Mouse (Mus musculus): Measurements from ENCODE around the gene Sdr9c7. TPM values are rescaled to one million over a fixed set of nuclear protein-coding genes. Genes with fewer than 3 reads are reported as not detected.

Sdr9c7 gene
- 0.33 and 0.39 TPM in 2 replicates for polyA plus RNA-seq (2015; fragmentation: Nextera tagmentation; extraction: Ambion mirVana)

DNA sequence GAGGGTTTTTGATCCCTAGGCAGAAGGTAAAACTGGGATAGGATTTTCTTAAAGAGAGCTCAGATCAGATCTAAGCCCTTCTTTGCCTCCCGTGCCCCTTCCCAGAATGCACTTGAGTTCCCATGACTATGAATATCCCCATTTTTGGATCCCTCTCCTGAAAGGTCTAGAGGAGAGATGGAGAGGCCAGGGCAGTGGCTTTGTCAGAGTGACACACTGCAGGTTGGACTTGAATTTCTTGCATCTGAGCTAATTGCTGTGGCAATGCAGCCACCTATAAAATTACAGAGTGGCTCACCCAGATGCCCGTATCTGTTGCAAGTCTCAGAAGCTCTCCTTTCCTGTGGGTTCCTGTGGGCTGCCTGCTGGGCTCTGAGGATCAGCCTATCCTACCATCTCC, at the start of gene Sdr9c7:
Gene Sdr9c7 (plus strand): TSS at position 301 of the 400 bp plus-strand sequence.
- no peak for DNase-seq (ENCODE audit: low spot score)

DNA sequence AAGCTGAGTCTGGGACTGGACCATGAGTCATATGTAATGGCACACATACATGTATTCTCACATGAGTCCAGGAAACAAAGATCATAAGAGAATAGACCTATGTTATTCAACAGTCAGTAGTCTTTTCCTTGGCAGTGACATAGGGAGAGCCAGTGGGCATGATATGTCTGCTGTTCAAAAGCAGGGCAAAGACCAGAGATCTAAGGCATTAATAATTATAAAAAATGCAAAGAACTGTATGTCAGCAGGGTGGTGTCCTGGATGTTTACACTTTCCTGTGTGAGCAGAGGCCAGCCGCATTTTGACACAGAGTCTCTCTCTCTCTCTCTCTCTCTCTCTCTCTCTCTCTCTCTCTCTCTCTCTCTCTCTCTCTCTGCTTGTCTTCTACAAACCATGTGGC, 48.7 kb upstream of the Sdr9c7 start, which contains the start of gene Rdh19:
Gene Rdh19 (plus strand): TSS at position 301 of the 400 bp plus-strand sequence.
- no peak for DNase-seq (ENCODE audit: low spot score)

DNA sequence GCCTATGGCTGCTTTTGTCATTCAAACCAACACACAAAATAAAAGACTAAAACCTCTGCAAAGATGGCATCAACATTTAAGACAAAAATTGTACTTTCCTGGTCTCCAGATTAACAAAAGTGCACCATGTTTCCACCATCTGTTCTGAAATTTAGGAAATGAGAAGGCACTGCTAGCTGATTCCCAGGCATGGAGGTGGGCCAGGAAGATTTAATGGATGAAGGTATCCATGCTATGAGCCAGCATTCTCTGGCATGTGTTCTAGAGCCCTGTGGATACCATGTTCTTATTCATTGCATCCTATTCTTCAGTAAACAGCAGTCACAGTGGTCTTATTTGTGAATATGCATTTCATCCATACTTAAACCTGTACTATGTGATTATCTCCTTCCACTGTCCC, 41.9 kb upstream of the Sdr9c7 start:
- DNase-seq (ENCODE audit: low spot score) = no peak

DNA sequence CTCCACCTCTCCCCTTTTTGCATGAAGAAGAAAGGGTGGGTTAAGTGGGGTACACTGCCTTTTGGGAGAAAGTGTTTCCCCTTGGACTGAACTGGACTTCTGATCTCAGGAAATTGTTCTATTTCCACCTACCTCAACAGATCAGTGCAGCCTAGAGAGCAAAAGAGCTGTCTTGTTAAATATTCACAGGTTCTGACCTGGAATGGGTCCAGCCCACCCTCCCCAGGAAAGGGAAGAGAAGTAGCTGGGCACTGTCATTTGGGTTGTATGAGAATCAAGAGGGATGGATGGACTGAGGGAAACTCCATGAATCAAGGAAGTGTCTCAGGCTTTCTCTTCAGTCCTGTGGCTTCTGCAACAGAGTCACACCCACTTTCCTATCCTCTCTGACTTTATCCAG, 33.4 kb upstream of the Sdr9c7 start:
- DNase-seq (ENCODE audit: low spot score) = no peak

DNA sequence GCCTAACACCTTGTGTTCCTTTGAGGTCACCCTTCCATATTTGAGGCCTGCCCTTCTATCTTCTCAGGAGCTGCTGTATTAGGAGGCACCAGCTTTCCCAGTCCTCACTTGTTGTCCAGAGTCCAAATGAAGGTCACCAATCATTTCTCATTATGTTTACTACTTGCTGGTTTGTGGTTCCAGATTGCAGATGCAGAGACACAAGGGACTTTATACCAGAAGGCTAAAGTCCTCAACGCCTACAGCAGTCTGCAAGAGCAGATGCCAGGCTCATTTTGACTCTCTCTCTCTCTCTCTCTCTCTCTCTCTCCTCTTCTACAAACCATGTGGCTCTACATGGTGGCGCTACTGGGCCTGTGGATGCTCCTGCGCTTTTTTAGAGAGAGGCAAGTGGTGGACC, 32.1 kb upstream of the Sdr9c7 start, which contains the start of gene Rdh16f2:
Gene Rdh16f2 (plus strand): TSS at position 243 of the 400 bp plus-strand sequence.
- DNase-seq (ENCODE audit: low spot score) = no peak

DNA sequence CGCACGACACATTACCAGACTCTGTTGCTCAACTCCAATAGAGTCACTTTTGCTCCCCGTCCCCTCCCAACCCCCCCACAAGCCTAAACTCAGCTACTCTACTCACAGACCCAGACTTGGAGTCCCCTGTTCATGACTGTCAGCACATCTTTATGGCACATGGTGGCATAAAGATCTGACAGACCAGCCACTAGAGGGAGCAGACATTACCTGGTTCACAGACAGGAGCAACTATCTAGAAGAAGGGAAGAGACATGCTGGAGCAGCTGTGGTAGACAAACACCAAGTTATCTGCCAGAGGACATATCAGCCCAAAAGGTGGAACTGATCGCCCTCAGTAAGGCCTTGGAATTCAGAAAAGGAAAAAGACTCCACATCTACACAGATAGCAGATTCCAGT, 25.8 kb upstream of the Sdr9c7 start:
- peak; percentile 28 for DNase-seq (ENCODE audit: low spot score)

DNA sequence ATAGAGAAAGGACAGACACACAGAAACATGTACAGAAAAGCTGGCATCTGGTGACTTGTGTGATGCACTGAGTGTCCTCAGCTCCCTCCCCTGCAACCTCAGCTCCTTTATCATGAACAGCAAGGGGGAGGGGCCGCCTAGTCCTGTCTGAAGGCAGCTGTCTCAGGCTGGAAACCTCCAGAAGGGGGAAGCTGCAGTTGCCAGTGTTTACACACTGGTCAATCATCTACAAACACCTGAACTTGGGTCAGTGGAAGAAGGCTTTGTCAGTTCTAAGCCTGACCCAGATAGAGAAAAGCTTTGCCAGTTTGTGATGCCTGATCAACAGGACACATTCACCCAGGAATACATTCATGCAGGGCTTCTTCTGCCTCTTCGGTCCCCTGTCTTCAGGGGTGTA, 20.6 kb upstream of the Sdr9c7 start:
- no peak for DNase-seq (ENCODE audit: low spot score)

DNA sequence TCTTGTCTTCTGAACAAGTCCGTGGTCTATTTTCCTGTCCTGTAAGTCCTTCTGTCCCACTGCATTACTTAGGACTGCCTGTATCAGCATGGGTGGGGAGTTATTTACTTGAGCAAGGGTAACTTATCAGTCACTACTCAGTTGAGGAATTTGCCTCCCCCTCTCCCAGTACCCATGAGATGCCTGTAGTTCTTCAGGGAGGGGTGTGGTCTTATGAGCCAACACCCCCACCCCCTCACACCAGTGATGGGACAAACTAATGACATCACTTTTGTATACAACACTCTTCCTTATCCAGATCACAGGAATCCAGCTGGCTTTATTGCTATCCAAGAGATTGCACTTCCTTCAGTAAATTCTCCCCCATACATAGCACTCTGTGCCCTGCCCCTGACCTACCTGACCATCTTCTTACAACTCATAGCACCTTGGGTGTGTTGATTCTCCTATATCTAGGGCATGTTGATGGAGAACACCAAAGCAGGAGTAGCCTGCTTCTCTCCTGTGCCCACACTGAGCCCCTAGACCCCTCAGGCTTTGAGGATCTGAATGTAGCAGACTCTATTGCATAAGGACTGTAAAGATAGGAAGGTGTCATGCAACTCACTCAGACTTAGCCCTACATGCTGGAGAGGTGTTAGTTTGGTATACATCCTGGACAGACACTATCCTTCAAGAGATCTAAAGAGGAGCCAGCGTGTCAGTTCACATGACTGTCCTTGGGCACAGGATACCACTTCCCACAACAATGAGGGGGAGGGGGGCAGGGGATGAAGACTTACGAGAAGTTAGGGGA, 19.9 kb upstream of the Sdr9c7 start:
- no peak for DNase-seq (ENCODE audit: low spot score)

DNA sequence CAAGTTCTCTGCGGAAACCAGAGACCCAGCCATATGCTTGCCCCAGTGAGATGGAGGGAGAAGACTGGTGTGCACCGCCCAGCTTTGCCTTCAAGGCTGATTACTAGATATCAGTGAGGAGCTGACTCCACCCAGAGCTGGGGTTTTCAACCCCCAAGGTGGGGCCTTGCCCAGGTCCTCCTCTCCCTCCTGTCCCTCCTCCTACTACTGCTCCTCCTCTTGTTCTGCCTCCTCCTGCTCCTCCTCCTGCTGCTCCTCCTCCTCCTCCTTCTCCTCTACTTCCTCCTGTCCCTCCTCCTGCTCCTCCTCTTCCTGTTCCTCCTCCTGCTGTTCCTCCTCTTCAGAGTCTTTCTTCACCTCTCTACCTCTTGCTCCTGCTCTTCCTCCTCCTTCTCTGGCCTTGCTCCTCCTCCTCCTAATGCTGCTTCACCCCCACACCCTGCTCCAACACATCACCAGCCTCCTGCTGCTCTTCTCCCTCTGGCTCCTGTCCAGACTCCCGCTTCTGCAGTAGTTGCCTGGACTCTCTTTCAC, 19.1 kb upstream of the Sdr9c7 start:
- no peak for DNase-seq (ENCODE audit: low spot score)

DNA sequence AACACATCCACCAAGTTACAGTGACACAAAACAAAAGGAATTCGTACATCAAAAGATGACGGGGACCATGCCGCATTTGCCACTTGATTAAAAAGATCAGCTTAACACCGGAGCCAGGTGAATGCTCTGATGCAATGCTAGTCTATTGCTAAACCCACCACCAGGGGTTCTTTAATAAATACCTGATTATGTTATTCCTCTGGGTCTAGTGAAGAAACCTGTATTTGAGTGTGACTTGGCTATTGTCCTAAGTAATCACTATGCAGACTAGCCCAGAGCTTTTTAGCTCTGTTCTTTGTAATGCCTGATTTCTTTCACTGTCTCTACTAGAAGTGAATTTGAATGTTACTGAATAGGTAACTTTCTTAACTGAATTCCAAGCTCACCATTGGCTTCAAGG, 17.3 kb upstream of the Sdr9c7 start:
- DNase-seq (ENCODE audit: low spot score) = no peak

DNA sequence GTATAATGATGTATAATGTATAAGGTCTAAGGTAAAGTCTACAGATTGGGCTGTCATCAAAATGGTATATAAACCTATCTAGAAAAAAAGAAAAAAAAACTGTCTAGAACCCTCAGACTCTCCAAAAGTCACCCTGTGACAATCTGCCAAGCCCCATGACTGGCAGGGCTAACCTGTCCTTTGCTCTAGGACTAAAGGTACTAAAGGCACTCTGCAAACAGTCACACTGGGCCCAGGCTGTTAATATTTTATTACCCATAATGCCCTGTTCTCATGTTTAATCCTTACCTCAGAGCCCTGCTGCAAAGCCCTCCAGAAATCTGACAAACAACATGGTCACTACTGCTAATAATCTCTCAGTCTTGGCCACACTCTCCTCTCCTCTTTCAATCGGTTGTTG, 11.8 kb upstream of the Sdr9c7 start:
- no peak for DNase-seq (ENCODE audit: low spot score)

DNA sequence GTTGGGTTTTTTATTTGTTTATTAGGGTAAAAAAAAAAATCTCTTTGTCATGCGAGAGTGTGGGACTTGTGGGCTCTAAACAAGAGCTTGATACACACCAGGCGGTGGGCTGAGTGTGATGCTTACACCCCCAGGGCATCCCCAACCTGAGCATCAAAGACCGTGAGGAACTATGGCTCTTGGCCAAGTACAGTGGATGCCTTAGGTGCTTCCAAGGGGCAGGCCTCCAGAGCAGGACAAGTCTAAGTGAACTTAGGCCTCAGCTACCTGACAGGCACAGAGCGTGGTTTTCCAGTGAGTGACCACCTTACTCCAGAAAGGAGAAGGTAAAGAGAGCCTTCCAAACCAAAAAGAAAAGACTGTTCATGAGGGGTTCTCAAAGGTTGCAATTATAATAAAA, 11.3 kb upstream of the Sdr9c7 start:
- DNase-seq (ENCODE audit: low spot score) = no peak

DNA sequence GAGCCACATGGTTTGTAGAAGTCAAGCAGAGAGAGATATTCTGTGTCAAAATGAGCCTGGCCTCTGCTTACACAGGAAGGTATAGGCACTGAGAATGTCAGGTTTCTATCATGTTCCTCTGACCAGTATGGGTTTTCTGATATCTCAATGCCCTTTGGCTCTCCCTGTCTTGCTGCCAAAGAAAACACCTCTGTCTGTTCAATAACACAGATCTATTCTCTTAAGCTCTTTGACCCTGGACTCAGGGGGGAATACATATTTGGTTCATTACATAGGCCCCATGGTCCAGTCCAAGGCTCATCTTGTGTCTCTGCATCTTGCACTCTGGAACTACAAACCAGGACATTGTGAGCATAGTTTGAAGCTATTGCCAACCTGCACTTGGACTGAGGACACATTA, 9.7 kb upstream of the Sdr9c7 start, which contains the start of gene Rdh7:
Gene Rdh7 (minus strand): TSS at position 213 of the 400 bp plus-strand sequence.
- no peak for DNase-seq (ENCODE audit: low spot score)

DNA sequence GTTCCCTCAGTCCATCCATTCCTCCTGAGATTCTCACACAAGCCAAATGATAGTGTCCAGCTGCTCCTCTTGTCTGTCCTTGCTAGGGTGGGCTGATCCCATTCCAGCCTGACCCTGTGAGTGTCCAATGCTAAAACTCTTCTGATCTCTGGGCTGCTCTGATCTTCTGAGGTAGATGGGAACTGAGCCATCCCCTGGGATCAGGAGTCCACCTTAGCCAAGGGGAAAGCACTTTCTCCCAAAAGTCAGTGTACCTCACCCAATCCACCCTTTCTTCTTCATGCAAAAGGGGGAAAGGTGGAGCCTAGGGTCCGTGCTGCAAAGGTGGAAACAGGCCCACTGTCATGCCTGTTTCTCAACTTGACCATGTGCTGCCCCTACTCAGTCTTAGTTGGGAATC, 6.8 kb upstream of the Sdr9c7 start:
- no peak for DNase-seq (ENCODE audit: low spot score)

DNA sequence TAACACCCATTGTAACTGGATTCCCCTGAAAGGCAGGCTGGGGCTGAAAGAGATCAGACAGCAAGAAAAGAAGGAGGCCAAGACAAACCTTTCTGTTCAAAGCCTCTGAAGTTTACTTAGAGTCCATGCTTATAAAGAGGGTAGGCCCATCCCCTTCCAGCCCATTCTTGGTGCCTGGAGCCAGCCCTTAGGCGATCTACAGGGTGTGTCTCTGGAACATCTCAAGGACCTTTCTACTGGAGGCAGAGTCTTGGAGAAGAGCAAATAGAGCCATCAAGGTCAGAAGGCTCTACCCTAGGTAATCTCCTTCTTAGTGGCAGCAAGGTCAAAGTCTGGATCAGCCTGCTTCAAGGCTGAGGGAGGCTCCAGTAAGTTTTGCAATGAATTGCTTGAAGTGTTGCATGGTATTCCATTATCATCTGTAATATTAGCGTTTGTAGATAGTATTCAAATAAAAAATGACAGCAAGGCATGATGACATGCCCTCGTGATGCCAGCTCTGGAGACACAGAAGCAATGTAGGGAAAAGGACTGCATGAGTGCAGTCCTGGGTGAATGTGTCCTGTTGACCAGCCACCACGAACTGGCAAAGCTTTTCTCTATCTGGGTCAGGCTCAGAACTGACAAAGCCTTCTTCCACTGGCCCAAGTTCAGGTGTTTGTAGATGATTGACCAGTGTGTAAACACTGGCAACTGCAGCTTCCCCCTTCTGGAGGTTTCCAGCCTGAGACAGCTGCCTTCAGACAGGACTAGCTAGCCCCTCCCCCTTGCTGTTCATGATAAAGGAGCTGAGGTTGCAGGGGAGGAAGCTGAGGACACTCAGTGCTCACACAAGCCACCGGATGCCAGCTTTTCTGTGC, 4.9 kb upstream of the Sdr9c7 start:
- DNase-seq (ENCODE audit: low spot score) = peak; percentile 55

DNA sequence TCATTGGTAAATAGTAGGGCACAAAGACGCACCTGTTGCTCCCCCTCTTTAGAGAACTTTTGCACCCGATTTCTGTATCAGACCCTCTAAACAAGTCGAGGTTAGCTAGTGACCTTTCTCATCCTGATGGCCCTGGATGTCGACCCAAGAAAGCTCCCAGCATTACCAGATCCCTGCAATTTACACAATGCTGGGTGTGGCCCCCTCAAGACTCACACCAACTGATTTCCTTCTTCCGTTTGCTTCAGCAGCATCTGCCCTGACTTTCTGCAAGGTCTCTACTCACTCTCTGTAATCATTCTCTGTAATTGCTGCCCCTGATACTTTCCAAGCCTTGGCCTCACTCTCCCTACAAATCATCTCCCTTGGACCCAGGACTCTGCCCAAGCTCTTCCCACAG, 1.6 kb upstream of the Sdr9c7 start:
- DNase-seq (ENCODE audit: low spot score) = no peak

DNA sequence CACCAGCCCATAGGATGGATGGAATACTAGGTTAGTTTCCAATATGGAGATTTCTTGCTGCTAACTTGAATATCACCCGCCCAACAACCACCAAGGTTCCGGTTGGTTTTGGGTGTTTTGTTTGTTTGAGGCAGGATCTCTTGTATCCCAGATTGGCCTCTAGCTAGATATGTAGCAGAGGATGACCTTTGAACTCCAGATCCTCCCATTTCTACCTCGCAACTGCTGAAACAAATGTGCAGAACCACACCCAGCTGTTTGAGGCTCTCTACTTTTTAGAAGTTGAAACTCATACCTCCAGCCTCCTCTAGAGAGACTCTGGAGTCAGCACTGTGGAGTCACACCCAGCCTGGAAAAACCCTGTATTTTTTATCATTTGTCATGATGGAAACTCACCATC, 812 bp upstream of the Sdr9c7 start:
- DNase-seq (ENCODE audit: low spot score) = no peak

DNA sequence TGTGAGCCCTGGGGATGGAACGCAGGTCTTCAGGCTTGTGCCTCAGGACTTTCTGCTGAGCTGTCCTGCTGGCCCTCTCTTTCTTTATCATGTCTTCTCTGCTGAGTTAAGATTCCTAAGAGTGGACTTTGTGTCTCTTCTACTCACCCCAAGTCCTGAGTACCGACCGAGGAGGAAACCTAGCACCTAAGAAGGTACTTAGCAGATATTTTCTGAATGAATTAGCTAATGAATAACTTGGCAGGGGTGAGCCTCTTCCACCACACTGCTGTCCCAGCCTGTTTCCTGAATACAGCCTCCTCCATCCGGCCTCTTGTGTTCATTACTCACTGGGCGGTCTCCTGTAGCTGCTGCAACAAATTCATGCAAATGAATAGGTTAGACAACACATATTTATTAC, 1.5 kb downstream of the Sdr9c7 start:
- DNase-seq (ENCODE audit: low spot score) = no peak

DNA sequence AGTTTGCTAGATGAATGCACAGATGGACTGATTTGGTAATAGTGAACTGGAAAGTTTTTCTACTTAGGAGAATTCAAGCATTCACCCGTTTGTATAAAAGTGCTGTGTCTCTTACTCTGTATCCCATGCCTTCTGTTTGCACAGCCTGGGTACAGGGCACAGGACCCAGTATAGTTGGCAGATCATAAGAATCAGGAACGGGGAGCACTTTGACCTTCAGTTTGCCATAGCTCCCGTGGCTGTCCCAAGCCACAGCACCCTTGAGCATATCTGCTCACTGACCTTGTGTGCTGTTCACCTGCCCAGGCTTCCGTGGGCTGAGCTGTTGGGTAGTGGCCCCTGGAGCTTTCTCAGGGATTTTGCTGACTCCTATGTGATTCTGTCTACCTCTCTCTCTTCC, 3.4 kb downstream of the Sdr9c7 start:
- no peak for DNase-seq (ENCODE audit: low spot score)

DNA sequence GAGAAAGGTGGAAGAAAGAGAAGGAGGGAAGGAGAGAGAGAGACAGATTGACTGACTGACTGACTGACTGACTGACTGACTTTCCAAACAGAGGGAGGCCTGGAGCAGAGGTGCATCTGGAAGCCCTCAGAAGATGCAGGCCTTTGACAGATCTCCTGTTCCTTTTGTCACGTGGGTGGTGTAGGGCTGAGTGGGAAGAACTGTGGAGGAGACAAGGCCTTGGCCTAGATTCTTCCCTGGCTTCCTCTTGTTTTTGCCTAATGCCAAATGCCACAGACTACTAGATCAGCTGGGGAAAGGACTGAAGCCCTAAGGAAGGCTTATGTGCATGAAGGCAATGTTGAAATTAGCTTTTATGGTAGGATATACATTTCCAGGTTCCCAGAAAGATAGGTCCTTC, 4.8 kb downstream of the Sdr9c7 start:
- no peak for DNase-seq (ENCODE audit: low spot score)

DNA sequence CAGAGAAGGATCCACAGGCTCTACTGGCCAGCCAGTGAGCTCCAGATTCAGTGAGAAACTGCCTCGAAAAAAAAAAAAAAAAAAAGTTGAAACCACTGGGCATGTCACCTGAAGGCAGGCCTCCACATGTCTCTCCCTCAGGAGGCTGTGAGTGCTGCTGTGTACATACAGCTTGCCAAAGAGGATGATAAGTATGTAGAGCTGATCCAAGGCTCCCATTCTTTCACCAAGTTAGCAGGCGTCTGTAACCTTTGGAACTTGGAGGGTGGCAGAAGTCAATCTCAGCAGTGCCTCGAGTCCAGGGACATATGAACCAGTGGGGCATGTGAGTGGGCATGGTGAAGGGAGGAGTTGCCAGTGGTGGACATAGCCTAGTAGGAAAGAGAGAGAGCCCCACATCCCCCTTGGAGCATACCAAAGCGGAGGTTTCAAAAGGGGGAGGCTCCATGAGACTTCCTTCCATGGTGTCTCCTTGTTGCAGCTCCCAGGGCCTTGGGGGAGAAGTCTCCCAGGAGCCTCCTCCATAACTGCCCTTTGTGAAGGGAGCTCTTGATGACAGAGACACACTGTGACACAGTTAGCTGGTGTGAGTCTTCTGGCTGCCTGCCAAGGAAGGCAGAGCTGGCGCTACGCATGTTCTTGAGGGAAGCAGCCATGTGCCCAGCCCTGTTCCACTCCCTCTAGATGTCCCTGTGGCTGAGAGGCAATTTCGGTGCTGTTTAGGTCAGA, 6.6 kb downstream of the Sdr9c7 start:
- DNase-seq (ENCODE audit: low spot score) = no peak

Data from thymus, postnatal 0 days (tissue).